Mouse (Mus musculus): Measurements from ENCODE around the gene Gss.

GRCm38 (mm10) chr2:155610978-155611377, 18.4 kb upstream of the Gss start, which contains the start of gene Myh7b:
- TF ChIP-seq TCF12 (IDR thresholded peaks at IDR 0.05; ENCODE audit: insufficient read depth, poor library complexity, severe bottlenecking), result no peak
- TF ChIP-seq POLR2AphosphoS2 (IDR thresholded peaks at IDR 0.05; ENCODE audit: insufficient read length, low read depth), result no peak
- TF ChIP-seq E2F4 (IDR thresholded peaks at IDR 0.05; ENCODE audit: insufficient read depth), result no peak
- no peak for TF ChIP-seq POLR2A (IDR thresholded peaks at IDR 0.05; ENCODE audit: insufficient read length, low read depth)
- no peak for TF ChIP-seq MAX (IDR thresholded peaks at IDR 0.05; ENCODE audit: low read depth)
- no peak for TF ChIP-seq TCF3 (IDR thresholded peaks at IDR 0.05; ENCODE audit: insufficient read length, low read depth)
- no peak for TF ChIP-seq CEBPB (IDR thresholded peaks at IDR 0.05; ENCODE audit: insufficient read depth, poor library complexity, severe bottlenecking)

Data from myocyte (in vitro differentiated cells).